Mouse (Mus musculus) heart, embryonic 12.5 days (tissue): ENCODE data around the gene Pla2g4b. TPM values are rescaled to one million over a fixed set of nuclear protein-coding genes. Genes with fewer than 3 reads are reported as not detected.

Source experiments
- ATAC-seq: fragments of 200-750 bp; cut with Nextera tagmentation; 2 replicates; pipeline ENCODE4 v1.8.0; 2017; ENCODE audit warnings: moderate TSS enrichment, moderate library complexity; ENCODE audit not compliant: insufficient number of reproducible peaks, low FRiP score
- H3K27ac ChIP-seq: fragments of 300-500 bp; sonication (generic); 2 replicates; pipeline ENCODE4 v1.5.1; 2016; ENCODE audit warnings: mild to moderate bottlenecking, moderate library complexity; ENCODE audit not compliant: poor library complexity, severe bottlenecking
- H3K27me3 ChIP-seq: fragments of 300-500 bp; sonication (generic); replicated peaks from 2 replicates; pipeline ENCODE4 v1.6.1; 2016; ENCODE audit warnings: mild to moderate bottlenecking, moderate library complexity
- H3K36me3 ChIP-seq: fragments of 300-500 bp; sonication (generic); 2 replicates; pipeline ENCODE4 v1.6.1; 2016; ENCODE audit warnings: mild to moderate bottlenecking, moderate library complexity
- H3K4me1 ChIP-seq: fragments of 300-500 bp; sonication (generic); replicated peaks from 2 replicates; pipeline ENCODE4 v1.6.1; 2016; ENCODE audit warnings: mild to moderate bottlenecking
- H3K4me2 ChIP-seq: fragments of 300-500 bp; sonication (generic); 2 replicates; pipeline ENCODE4 v1.6.1; 2016; ENCODE audit warnings: mild to moderate bottlenecking, moderate library complexity
- H3K4me3 ChIP-seq: fragments of 300-500 bp; sonication (generic); 2 replicates; pipeline ENCODE4 v1.5.1; 2016; ENCODE audit warnings: mild to moderate bottlenecking
- H3K9ac ChIP-seq: fragments of 300-500 bp; sonication (generic); 2 replicates; pipeline ENCODE4 v1.6.1; 2016; ENCODE audit warnings: mild to moderate bottlenecking, moderate library complexity
- H3K9me3 ChIP-seq: fragments of 300-500 bp; sonication (generic); replicated peaks from 2 replicates; pipeline ENCODE4 v1.6.1; 2016; ENCODE audit warnings: mild to moderate bottlenecking, moderate library complexity
- WGBS: fragments of 180-500 bp; shearing (Covaris S2); methylation state at CpG from one replicate; pipeline ENCODE4 v1.1.7; 2016; 5-methylcytosine and 5-hydroxymethylcytosine counted together
- polyA plus RNA-seq: library from polyadenylated mRNA; unstranded; fragments of >200 nt; fragmentation: Nextera tagmentation; extraction: Ambion mirVana; gene quantifications from 2 replicates; pipeline ENCODE4 v1.2.1, GENCODE M21; 2016

Pla2g4b gene
- polyA plus RNA-seq, 1 experiment from 2014 or later: 2.5 TPM

GRCm38 (mm10) chr2:120046486-120047310 is 13.5 kb downstream of the Pla2g4b start:
- H3K27me3 ChIP-seq: peaks cover 20% of the 10 kb centered on the region
- peaks cover 9% of the 10 kb centered on the region for H3K4me1 ChIP-seq
- no peak for ATAC-seq
- no peak overlapping the region for H3K4me2 ChIP-seq
- no peak overlapping the region for H3K9ac ChIP-seq
- WGBS: 59% methylated on average over 14 of the region's 14 CpGs
- no peak overlapping the region for H3K4me3 ChIP-seq
- no peaks in the 10 kb centered on the region for H3K9me3 ChIP-seq
- H3K36me3 ChIP-seq: peaks cover 9% of the 10 kb centered on the region
- no peak overlapping the region for H3K27ac ChIP-seq

DNA sequence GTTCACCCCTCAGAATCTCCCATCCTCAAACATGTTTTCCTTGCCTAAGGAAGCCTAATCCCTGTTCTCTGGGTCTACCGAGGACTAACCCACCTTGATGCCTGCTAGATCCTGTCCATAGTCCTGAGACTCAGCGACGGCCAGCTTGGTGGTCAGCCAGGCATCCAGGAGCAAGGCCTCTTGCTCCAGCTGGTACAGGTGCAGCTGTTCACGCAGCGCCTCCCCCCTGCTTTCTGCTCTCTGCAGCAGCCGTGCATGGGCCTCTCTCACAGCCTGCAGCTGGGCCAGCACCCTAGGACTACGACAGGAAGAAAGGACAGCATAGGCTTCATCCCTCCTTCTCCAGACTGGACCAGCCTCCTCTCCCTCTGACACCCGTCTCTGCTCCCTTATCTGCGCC is 15.0 kb downstream of the Pla2g4b start:
- H3K27me3 ChIP-seq: peaks cover 21% of the 10 kb centered on the region
- no peak for ATAC-seq
- H3K4me1 ChIP-seq: peaks cover 9% of the 10 kb centered on the region
- 58% methylated on average over 9 of the region's 9 CpGs for whole genome bisulfite sequencing
- H3K9ac ChIP-seq: no peak overlapping the region
- no peak overlapping the region for H3K4me3 ChIP-seq
- H3K36me3 ChIP-seq: no peaks in the 10 kb centered on the region
- no peak overlapping the region for H3K4me2 ChIP-seq
- H3K9me3 ChIP-seq: no peaks in the 10 kb centered on the region
- no peak overlapping the region for H3K27ac ChIP-seq

DNA sequence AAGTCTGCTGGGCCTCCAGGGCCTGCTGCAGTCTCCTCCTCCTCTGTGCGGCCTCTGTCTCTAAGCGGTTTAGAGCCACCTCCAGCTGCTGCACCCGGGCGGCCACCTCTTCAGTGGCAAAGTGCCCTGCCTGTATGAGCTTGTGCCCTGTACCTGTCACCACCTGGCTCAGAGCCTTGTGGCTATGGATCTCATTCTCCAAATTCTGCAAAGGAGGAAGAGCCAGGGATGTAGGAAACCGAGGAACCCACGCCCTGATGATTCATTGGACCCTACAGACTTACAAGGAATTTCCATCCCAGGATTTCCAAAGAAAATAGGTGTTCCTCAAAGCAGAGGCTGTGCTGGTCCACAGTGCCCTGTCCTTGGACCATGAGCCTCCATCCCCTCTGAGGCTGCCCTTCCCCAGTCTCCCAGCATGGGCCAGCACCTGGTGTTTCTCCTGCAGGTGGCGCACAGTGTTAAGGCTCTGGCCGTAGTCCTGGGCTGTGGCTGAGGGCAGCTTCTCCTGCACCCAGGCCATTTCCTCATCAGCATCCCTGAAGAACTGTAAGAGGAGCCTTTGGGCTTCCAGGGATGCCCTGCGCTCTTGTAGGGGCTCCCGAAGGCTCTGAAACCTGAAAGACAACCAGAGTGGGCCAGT is 16.5 kb downstream of the Pla2g4b start:
- no peak overlapping the region for H3K9ac ChIP-seq
- no peaks in the 10 kb centered on the region for H3K36me3 ChIP-seq
- no peaks in the 10 kb centered on the region for H3K9me3 ChIP-seq
- H3K4me1 ChIP-seq: peaks cover 11% of the 10 kb centered on the region
- peak; percentile 39; the same call in 1 of the 2 replicates for ATAC-seq
- H3K4me2 ChIP-seq: no peak overlapping the region
- H3K27ac ChIP-seq: no peak overlapping the region
- H3K27me3 ChIP-seq: peaks cover 21% of the 10 kb centered on the region
- 54% methylated on average over 10 of the region's 10 CpGs for WGBS
- no peak overlapping the region for H3K4me3 ChIP-seq

GRCm38 (mm10) chr2:120051405-120051804 is 18.2 kb downstream of the Pla2g4b start:
- ATAC-seq: no peak
- Histone ChIP-seq H3K27me3 (peaks cover 21% of the 10 kb centered on the region), H3K4me3 (no peak overlapping the region), H3K4me2 (no peak overlapping the region), H3K9ac (no peak overlapping the region), H3K36me3 (no peaks in the 10 kb centered on the region), H3K9me3 (no peaks in the 10 kb centered on the region), H3K27ac (no peak overlapping the region), H3K4me1 (peaks cover 15% of the 10 kb centered on the region)
- 65% methylated on average over 6 of the region's 6 CpGs for WGBS

DNA sequence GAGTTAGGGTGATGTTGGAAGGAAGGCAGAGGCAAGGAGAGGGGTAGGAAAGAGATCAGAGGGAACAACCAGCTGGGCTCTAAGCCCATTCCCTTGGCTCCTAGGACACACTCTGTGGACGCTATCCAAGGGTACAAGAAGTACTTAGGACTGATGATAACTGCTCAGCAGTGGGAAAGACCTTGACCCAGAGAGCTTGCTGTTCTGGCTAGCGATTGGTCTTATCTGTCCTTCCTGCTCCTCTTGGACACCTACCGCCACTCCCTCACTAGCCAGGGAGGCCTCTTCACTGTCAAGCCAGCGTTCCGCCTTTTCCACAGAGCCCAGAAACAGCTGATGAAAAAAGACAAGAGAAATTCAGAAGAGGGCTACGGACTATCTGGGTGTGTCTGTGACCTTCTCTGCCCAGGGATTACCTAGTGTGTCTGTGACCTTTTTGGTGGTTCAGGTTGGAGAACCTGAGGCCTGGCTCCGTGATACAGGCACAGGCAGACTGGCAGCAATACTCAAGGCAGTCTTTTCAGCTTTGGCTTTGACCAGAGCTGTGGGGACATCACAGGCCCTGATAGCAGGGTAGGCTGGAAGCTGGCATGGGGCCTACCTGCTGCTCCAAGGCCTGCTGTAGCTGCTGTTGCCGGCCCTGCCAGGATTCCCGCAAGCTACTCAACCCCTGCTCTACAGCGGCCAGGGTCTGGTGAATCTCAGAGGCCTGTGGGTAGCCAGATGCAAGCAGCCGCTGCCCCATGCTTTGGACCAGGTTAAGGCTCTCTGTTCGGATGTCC is 21.7 kb downstream of the Pla2g4b start:
- 63% methylated on average over 12 of the region's 12 CpGs for WGBS
- Histone ChIP-seq H3K9ac (no peak overlapping the region), H3K27ac (no peak overlapping the region), H3K4me1 (peaks cover 15% of the 10 kb centered on the region), H3K36me3 (no peaks in the 10 kb centered on the region), H3K9me3 (no peaks in the 10 kb centered on the region), H3K27me3 (peaks cover 14% of the 10 kb centered on the region; the same call in 1 of the 2 replicates), H3K4me3 (no peak overlapping the region), H3K4me2 (no peak overlapping the region)
- ATAC-seq: no peak

DNA sequence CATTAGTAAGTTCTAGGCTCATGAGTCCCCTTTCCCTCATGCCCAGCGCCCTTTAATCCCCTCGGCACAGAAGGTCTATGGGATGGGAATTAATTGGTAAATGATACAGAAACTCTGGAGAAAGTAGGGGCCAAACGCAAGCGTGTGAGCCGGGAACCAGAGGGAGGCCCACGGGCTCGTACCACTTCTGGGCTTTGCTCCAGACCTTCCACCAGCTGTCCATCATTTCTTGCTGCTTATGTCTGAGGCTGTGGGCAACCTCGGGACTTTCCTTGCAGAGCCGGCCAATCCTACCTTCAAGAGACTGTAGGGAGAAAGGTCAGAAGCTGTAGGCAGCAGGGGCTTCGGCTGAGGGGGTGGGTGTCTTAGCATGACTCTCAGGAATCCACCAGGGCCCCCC is 22.7 kb downstream of the Pla2g4b start:
- no peak overlapping the region for H3K4me2 ChIP-seq
- 79% methylated on average over 10 of the region's 10 CpGs for WGBS
- no peaks in the 10 kb centered on the region for H3K9me3 ChIP-seq
- H3K4me3 ChIP-seq: no peak overlapping the region
- H3K4me1 ChIP-seq: peaks cover 15% of the 10 kb centered on the region
- ATAC-seq: no peak
- H3K36me3 ChIP-seq: no peaks in the 10 kb centered on the region
- H3K27me3 ChIP-seq: peaks cover 14% of the 10 kb centered on the region; the same call in 1 of the 2 replicates
- H3K9ac ChIP-seq: no peak overlapping the region
- H3K27ac ChIP-seq: no peak overlapping the region

DNA sequence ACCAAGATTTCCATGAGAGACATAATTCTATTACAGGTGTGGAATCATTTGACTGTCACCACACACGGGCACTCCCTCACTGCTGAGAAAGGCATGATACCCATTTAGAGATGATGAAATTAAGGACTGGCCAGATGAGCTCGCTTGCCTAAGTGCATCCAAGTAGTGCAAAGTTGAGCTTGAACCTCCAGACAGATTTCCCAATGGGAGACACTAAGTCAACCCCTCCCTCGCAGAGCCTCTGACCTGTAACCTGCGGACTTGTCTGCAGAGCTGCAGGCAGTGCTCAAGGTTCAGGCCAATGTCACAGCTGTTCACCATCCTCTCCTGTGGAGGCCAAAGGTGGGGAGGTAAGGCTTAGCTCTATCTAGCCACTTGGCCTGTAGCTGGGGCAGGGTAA is 25.6 kb downstream of the Pla2g4b start:
- Histone ChIP-seq H3K9ac (no peak overlapping the region), H3K4me2 (no peak overlapping the region), H3K4me1 (peaks cover 15% of the 10 kb centered on the region), H3K4me3 (no peak overlapping the region), H3K27me3 (peaks cover 8% of the 10 kb centered on the region; the same call in 1 of the 2 replicates), H3K27ac (no peak overlapping the region), H3K36me3 (no peaks in the 10 kb centered on the region), H3K9me3 (no peaks in the 10 kb centered on the region)
- no peak for ATAC-seq
- 79% methylated on average over 4 of the region's 4 CpGs for WGBS

DNA sequence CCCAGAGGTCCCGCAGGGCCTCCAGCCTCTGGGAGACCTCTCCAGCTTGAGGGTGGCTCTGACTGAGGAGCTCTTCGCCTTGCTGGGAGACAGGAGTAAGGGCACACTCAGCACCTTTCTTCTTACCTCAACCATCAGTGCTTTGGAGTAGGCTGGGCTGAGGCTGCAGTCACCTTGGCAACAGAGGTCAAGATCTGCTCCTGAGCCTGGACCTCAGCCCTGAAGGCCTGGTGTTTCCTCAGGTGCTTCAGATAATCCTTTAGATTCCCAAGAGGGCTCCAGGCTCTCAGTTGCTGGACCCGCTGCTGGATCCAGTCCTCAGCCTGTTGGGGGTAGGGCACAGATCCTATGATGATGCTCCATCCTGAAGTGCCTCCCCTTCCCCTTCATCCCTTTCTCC is 26.2 kb downstream of the Pla2g4b start:
- WGBS: 63% methylated on average over 3 of the region's 3 CpGs
- Histone ChIP-seq H3K9me3 (no peaks in the 10 kb centered on the region), H3K4me1 (peaks cover 9% of the 10 kb centered on the region; the same call in 1 of the 2 replicates), H3K27me3 (peaks cover 8% of the 10 kb centered on the region; the same call in 1 of the 2 replicates), H3K4me2 (no peak overlapping the region), H3K27ac (no peak overlapping the region), H3K36me3 (no peaks in the 10 kb centered on the region), H3K4me3 (no peak overlapping the region), H3K9ac (no peak overlapping the region)
- ATAC-seq: no peak

GRCm38 (mm10) chr2:120060190-120060589 is 27.0 kb downstream of the Pla2g4b start:
- Histone ChIP-seq H3K36me3 (no peaks in the 10 kb centered on the region), H3K4me2 (no peak overlapping the region), H3K4me3 (no peak overlapping the region), H3K9ac (no peak overlapping the region), H3K27me3 (peaks cover 8% of the 10 kb centered on the region; the same call in 1 of the 2 replicates), H3K4me1 (peaks cover 2% of the 10 kb centered on the region; the same call in 1 of the 2 replicates), H3K9me3 (no peaks in the 10 kb centered on the region), H3K27ac (no peak overlapping the region)
- WGBS: 71% methylated on average over 6 of the region's 6 CpGs
- ATAC-seq: no peak

GRCm38 (mm10) chr2:120060651-120061050 is 27.4 kb downstream of the Pla2g4b start:
- 75% methylated on average over 9 of the region's 9 CpGs for WGBS
- no peaks in the 10 kb centered on the region; the same call in 1 of the 2 replicates for H3K4me1 ChIP-seq
- no peak overlapping the region for H3K4me2 ChIP-seq
- H3K9me3 ChIP-seq: no peaks in the 10 kb centered on the region
- H3K4me3 ChIP-seq: no peak overlapping the region
- no peaks in the 10 kb centered on the region for H3K36me3 ChIP-seq
- H3K9ac ChIP-seq: no peak overlapping the region
- H3K27me3 ChIP-seq: peaks cover 8% of the 10 kb centered on the region; the same call in 1 of the 2 replicates
- H3K27ac ChIP-seq: no peak overlapping the region
- no peak for ATAC-seq

GRCm38 (mm10) chr2:120062248-120062647 is 29.0 kb downstream of the Pla2g4b start:
- Histone ChIP-seq H3K27me3 (peaks cover 8% of the 10 kb centered on the region; the same call in 1 of the 2 replicates), H3K27ac (no peak overlapping the region)
- WGBS: 77% methylated on average over 8 of the region's 8 CpGs

More at GRCm38 (mm10) chr2:120062248-120062647, 29.0 kb downstream of the Pla2g4b start:
- no peaks in the 10 kb centered on the region for H3K9me3 ChIP-seq
- no peak overlapping the region for H3K4me3 ChIP-seq
- H3K9ac ChIP-seq: no peak overlapping the region
- no peaks in the 10 kb centered on the region for H3K4me1 ChIP-seq
- ATAC-seq: no peak
- H3K36me3 ChIP-seq: no peaks in the 10 kb centered on the region
- H3K4me2 ChIP-seq: no peak overlapping the region
